Mouse (Mus musculus) embryo, embryonic 10 days (tissue): ENCODE results near the gene Rorc.

Source experiments
- DNase-seq: peaks from one replicate; pipeline ENCODE4 v3.0.0-alpha.2; 2015; ENCODE audit warnings: low spot score

Gene Rorc

DNA sequence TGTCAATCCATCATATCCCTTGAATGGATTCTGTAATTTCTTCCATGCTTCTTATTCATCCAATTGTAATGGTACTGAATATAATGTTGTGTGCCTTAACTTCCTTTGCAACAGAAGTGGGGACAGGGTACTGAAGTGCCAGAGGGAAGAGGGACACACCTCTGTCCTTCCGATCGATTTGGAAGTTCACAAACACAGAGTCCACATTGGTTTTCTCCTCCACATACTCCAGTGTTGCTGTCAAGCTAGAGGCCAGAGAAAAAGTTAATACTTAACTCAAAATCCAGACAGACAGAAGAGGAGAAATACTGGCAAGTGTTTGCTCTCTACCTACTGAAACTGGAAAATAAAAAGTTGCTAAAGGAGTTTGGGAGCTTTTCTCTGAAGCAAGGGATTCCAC, 61.7 kb downstream of the Rorc start:
- no peak for DNase-seq

DNA sequence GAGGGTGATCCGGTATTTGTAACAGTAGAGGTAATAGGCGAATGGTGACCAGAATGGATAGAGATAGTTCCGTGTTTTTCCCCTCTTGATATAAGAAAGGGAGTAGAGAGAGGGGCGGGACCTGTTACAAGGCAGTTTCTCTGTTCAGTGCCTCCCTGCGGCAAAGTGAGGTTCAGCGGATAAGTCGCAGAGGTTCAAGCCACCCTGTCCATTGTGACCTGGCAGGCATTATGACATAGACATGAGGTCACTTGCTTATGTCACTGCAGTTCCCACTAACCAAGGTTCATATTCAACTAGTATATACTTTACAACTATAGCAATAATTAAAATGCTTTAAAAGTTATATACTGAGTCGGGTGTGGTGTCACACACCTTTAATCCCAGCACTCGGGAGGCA, 63.8 kb downstream of the Rorc start:
- no peak for DNase-seq

DNA sequence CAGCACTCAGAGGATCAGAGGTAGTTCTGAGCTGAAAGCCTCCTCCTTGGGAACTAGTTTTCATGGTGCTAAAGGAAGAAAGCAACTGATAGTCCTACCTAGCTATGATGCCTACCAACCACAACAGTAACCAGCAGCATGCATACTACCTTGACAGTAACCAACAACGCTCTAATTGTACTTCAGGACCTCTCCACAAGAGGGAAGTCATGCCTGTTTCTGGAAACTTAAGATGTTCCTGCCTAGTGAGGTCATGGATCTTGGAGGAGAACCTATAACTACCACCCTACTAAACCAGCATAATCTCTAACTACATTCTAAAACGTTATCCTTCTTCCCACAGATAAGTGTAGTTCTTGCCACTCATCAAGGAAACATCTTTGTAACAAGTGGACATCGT, 68.6 kb downstream of the Rorc start:
- peak; percentile 48 for DNase-seq

DNA sequence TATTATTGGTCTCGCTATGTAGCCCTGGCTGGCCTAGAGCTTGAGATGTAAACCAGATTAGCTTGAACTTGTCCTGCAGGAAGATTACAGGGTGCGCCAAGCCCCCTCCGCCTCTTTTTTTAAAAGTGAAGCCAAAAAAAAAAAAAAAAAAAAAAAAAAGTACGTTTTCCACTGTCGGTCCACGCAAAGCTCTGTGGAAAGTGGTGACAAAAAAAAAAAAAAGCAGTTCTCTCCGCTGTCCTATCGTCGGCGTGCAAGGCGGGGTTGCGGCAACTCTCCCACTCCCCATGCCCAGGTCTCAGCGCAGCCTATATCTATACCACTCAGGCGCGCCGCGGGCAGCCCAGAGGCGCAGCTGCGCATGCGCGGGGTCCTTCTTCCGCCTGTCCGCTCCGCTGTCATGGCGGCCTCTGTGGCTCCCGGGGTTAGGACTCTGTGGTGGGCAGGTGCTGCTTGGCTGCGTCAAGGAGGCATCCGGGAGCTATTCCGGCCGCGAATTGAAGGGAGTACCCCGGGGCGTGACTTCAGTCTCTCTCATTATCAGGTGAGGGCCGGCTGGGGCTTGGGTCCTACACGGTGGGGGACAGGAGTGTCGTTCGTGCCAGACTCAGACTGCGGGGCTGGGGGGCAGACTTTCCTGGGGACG, 70.5 kb downstream of the Rorc start, which contains the start of gene Mrpl9:
Gene Mrpl9, plus strand, starts transcription at position 368 of the 646 bp plus-strand sequence.
- peak; percentile 94 for DNase-seq

- no peak for DNase-seq
These were observed 71.0 kb downstream of the Rorc start, which contains the start of gene Oaz3 for GRCm38 (mm10) chr3:94443597-94443964. Gene Oaz3, minus strand, starts transcription at chr3:94443915.
